Mouse (Mus musculus): ENCODE results near the gene Lmln.
"Not testable (repeated sequence)": the region's sequence is repeated elsewhere in the genome, so short reads cannot be mapped to it uniquely, and the experiment has no call there.

The Lmln gene

DNA sequence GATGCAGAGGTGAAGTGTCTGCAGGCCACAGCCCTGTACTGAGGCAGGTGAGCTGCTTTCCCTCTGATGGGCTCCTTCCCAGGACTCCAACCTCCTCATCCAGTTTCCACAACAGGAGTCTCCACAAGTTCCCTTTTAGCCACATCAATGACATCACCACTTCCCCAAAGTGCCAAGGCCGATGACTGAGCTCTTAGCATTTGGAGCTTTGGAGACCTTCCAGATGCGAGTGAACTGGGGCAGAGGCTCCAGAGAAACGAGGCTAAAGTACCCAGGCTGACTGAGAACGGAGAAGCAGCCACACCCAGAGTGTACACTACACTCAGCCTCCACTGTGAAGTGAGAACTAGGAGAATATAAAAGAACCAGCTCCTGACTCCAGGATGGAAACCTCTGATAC is 68.4 kb downstream of the Lmln start:
- in situ Hi-C loops (cut with MboI, MseI), result loop anchor here (10.0 kb wide), 2 partner anchors 586 to 1134 kb away; no protein-coding TSS in a partner anchor

DNA sequence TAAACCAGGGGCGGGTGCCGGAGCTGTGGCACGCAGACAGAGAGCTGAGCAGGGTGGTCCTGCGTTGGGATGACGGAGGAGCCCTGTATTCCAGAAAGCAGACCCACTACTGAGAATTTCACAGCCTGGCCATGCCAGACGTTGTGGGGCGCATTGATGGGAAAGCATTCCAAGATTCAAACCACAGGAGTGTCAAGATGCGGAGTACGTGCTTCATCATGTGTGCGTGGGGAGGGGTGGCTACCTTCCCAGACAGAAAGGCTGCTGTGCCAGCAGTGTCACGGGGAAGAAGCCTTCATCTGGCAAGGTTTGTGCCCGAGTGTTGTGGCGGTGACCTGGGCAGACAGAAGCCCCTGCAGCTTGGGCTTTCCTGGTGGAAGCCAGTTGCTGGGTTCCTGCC is 70.9 kb downstream of the Lmln start:
- in situ Hi-C loops (cut with MboI, MseI), result loop anchor here (10.0 kb wide), 2 partner anchors 588 to 1132 kb away; no protein-coding TSS in a partner anchor

DNA sequence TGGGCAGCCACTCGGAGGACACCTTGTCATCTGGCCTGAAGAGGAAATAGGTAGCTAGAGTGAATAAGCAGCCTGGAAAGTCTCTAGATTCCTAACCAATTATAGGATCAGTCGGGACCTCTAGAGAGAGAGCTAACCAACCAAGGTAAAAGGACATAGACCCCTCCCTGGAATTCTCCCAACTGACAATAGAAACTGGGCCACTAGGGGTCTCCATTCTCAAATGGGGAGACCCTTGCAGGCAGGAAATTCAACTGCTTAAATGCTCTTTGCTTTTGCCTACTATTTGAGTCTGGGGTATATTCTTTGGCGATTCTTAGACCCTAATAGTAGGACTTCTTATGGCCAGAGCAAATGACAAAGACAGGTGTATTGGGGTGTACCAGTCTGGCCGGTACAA is 72.8 kb downstream of the Lmln start:
- in situ Hi-C loops (cut with MboI, MseI), result loop anchor here (10.0 kb wide), 2 partner anchors 590 to 1130 kb away; no protein-coding TSS in a partner anchor

DNA sequence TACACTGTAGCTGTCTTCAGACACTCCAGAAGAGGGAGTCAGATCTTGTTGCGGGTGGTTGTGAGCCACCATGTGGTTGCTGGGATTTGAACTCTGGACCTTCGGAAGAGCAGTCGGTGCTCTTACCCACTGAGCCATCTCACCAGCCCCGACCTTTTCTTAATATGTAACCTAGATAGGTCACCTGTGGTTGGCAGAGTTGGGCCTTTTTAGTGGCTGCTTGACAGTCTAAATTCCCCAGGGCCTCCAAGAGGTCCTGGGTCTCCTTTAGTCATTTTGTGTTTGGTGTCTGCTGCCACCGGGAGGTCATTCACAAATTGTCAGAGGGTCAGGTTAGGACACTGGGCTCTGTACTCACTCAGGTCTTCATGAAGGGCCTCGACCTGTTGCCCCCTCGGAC is 76.7 kb downstream of the Lmln start:
- in situ Hi-C loops (cut with MboI, MseI), result loop anchor here (10.0 kb wide), 2 partner anchors 594 to 1126 kb away; no protein-coding TSS in a partner anchor

DNA sequence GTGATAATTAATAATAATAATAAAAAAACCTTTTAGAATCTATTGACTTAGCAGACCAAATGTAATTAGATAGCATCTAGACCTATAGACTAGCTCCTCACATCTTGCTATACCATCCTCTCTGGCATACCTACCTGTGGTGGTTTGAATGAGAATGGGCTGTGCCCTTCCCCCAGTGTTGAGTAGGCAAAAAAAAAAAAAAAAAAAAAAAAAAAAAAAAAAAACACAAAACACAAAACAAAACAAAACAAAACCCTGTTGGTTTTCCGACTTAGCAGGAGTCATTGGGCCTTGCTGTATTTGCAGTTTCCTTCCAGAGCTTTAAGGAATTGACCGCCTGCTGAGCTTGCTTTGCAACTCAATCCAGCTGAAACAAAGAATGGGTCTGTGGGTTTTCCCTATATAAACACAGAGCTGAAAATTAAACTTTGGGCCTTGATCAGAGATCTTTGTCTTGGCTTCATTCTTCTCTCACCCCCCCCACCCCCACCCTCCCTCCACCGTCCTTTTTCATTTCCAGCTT is 79.5 kb downstream of the Lmln start:
- in situ Hi-C loops (cut with MboI, MseI), result no loop called here

DNA sequence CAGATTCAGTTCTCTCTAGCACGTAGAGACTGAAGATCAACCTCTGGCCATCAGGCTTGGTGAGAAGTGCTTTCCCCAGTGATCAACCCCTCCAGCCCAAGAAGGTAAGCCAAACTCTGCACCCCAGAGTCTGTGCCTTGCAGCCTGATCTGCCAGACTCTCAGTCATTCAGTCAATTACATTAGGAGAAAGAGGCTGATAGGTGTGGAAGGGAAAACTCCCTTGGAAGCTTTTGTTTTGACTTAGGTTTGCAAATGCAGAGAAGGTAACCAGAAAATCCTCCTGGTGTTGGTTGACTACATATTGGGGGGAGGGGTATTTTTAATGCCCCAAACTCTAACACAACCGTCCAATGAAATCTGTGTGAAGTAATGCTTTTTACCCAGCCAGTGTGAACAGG is 81.1 kb downstream of the Lmln start:
- in situ Hi-C loops (cut with MboI, MseI), result no loop called here

DNA sequence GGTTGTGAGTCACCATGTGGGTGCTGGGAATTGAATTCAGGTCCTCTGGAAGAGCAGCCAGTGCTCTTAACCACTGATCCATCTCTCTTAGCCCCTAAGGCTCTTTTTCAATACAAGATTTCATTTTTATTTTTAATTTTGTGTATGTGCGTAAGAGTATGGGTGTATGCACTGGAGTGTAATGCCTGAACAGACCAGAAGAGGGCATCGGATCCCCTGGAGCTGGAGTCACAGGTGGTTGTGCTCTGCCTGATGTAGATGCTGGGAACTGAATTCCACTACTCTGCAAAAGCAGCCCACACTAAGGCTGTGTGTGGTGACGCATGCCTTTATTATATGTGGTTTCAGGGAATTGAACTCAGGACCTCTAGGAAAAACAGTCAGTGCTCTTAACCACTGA is 83.9 kb downstream of the Lmln start:
- in situ Hi-C loops (cut with MboI, MseI), result no loop called here

DNA sequence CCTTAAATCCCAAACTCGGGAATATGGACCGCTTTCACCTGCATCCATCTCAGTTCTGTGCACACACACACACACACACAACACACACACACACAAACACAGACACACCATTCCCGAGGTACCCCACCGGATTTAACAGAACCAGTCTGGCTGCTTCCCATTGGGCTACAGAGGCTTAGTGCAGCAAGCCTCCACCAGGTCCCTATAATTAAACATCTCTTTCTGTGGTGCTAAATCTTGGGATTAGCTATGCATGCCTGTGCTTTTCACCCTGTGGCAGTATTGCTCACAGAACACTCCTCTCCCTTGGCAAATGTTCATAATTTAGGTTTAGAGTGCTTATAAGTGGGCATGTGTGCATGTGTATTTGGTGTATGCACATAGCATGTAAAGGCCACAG is 85.8 kb downstream of the Lmln start:
- in situ Hi-C loops (cut with MboI, MseI), result no loop called here

DNA sequence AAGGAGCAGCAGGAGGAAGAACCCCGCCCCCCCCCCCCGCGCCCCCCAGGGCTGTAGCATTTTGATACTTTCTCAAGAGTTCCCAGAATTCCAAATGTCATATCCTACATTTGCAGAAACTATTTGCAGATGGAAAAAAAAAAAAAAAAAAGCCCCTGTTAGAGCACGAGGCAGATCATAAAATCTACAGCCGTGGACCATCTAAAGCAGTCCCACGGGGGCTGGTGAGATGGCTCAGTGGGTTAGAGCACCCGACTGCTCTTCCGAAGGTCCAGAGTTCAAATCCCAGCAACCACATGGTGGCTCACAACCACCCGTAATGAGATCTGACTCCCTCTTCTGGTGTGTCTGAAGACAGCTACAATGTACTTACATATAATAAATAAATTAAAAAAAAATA is 88.6 kb downstream of the Lmln start:
- in situ Hi-C loops (cut with MboI, MseI), result not testable (repeated sequence)

DNA sequence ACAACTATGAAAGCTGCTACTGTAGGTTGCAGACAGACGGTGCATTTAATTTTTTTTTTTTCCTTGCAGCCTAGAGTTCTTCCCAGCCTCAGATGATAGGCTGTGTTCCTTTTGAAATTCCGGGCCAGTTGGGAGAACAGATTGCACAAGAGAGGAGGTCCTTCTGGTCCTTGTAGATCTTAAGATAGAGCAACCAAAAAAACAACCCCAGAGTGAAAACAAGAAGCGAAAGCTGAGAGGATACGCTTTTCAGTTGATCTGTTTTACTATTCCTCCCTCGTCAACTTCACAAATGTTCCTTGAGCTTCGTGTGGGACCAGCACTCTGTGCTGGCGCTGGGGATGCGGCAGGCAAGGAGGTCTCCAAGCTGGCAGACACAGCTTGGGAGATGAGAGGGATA is 89.2 kb downstream of the Lmln start:
- in situ Hi-C loops (cut with MboI, MseI), result no loop called here

DNA sequence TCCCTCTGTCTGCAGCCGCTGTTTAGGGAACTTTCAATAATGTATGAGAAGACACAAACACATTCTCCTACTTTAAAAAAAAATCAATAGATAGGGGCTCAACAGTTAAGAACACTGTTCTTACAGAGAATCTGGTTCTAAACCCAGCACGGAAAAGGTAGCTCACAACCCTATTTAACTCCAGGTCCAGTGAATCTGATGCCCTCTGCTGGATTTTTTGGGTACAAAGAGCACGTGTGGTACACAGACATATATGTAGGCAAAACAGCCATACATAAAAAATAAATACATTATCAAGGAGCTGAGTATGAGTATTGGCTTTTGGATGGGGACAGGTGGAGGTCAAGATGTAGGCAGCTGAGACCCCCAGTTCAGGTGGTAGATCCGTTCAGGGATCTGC is 92.7 kb downstream of the Lmln start:
- in situ Hi-C loops (cut with MboI, MseI), result loop anchor here in 1 of 2 experiments (5.0 kb wide), 1 partner anchor 133 kb away; no protein-coding TSS in a partner anchor

DNA sequence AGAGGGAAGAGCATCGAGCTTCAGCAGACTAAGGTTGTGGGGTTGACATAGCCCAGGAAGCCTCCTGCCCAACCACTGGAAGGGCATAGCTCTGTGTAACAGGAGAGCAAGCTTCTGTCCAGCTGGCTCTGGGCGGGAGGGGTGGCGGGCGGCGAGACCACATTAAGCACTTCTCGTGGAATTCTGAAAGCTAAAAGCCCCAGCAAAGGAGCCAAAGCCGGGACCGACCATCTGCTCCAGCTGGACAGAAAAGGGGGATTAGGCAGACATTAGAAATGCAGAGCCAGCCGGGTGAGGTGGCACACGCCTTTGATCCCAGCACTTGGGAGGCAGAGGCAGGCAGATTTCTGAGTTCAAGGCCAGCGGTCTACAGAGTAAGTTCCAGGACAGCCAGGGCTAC is 95.7 kb downstream of the Lmln start:
- in situ Hi-C loops (cut with MboI, MseI), result loop anchor here in 1 of 2 experiments (5.0 kb wide), 1 partner anchor 136 kb away; no protein-coding TSS in a partner anchor

DNA sequence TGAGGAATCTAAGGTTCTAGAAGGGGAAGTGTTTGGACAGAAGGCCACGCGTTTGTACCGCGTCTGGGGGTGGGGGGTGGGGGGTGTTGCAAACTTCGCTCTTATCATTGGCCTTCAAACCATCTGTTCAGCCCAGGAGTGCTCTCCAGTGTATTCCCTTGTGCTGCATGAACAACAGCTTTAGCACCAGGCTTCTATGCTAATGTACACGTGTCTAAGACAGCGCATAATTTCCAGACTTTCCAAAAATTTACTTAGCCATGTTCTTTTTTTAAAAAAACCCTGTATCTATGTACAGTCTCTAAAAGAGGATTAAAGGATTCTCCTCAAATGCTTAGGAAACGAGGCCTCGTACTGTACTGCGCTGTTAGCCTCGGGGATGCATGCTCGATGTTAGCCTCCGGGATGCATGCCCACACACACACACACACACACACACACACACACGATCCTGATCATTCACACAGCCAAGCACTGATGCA is 96.3 kb downstream of the Lmln start:
- in situ Hi-C loops (cut with MboI, MseI), result loop anchor here in 1 of 2 experiments (5.0 kb wide), 1 partner anchor 136 kb away; no protein-coding TSS in a partner anchor

DNA sequence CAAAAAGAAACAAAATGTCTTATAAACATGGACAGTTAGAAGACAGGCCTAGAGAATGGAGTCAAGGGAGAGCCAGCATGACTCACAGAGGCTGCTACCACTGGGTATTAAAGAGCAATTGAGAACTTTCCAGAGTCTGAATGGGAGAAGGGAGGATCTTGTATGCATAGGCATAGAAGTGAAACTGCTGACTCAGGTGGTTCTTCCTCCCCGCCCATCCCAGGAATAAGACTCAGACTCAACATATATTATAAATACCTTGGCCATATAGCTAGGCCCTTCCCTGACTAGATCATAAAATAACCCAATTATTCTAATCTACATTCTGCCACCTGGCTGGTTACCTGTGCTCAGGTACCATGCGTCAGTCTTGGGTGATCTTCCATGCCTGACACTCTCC is 97.0 kb downstream of the Lmln start:
- in situ Hi-C loops (cut with MboI, MseI), result loop anchor here in 1 of 2 experiments (5.0 kb wide), 1 partner anchor 137 kb away; no protein-coding TSS in a partner anchor

DNA sequence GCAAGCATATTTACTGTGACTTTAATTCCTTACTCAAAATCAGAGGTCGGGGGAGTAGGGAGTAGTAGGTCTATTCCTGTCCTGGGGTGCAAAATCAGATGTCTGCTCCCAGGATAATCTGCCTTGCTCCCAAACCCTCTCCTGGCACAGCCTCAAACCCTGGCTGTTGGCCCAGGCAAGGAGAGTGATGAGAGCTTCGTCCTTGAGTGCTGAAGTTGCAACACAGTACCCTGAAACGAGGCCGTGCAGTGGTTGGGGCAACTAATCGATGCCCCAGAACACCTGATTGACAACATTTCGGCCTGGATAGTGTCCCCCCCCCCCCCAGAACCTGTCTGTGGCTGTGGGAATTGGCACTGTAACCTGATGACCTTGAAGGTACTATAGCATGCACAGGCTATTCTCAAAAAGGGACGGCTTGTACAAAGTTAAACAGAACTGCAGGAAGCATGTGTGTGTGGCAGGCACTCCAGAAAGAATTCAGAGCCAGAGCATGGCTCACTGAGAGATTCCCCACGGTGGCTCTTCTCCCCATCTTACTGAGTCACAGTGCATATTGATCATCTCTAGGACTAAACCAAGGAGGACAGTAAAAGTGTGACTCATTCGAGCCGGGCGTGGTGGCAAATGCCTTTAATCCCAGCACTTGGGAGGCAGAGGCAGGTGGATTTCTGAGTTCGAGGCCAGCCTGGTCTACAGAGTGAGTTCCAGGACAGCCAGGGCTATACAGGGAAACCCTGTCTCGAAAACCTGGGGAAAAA is 101.2 kb downstream of the Lmln start:
- in situ Hi-C loops (cut with MboI, MseI), result no loop called here

DNA sequence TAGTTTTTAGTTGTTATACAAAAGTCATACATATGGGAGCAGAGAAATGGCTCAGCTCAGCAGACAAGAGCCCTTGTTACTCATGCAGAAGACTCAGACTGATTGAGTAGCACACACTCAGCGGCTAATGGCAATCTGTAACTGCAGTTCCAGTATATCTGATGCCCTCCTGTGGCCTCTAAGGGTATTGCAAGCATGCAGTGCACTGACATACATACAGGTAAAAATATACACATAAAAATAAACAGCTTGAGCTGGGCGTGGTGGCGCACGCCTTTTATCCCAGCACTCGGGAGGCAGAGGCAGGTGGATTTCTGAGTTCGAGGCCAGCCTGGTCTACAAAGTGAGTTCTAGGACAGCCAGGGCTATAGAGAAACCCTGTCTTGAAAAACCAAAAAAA is 104.0 kb downstream of the Lmln start:
- in situ Hi-C loops (cut with MboI, MseI), result not testable (repeated sequence)

DNA sequence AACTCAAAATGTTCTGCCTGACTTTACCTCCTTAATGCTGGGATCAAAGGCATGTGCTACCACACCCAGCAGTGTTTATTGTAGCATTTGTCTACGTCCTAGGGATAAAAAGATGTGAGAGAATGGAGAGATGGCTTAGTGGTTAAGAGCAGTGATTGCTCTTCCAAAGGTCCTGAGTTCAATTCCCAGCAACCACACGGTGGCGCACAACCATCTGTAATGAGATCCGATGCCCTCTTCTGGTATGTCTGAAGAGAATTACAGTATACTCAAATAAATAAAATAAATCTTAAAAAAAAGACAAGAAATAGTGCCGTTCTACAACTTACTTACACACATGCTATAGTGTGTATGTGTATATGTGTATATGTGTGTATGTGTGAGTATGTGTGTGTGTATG is 105.2 kb downstream of the Lmln start:
- in situ Hi-C loops (cut with MboI, MseI), result no loop called here

DNA sequence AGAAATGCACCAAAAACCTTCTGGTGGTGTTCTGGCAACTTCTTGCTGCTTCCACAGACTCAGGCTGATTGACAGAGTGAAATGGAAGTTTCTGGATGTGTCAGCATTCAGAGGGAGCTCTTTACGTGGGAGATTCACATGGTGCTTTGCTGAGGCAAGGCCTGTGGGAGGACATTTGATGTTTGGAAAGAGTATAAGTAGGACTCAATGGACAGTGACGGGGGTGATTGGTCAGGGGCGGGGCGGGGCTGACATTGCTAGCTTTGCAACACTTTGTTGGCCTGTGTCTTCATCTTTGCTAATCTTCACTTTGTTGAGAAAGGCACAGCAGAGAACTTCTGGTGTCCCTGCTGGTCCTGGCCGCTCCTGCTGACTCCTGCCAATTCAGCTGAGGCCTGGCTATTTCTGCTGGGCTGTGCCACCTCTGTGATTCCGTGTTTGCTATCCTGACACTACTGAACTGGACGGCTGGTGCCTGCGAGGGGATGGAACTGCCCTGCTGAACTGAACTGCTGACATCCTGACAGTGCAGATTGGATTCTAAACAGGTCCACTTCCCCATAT is 107.2 kb downstream of the Lmln start:
- in situ Hi-C loops (cut with MboI, MseI), result no loop called here

DNA sequence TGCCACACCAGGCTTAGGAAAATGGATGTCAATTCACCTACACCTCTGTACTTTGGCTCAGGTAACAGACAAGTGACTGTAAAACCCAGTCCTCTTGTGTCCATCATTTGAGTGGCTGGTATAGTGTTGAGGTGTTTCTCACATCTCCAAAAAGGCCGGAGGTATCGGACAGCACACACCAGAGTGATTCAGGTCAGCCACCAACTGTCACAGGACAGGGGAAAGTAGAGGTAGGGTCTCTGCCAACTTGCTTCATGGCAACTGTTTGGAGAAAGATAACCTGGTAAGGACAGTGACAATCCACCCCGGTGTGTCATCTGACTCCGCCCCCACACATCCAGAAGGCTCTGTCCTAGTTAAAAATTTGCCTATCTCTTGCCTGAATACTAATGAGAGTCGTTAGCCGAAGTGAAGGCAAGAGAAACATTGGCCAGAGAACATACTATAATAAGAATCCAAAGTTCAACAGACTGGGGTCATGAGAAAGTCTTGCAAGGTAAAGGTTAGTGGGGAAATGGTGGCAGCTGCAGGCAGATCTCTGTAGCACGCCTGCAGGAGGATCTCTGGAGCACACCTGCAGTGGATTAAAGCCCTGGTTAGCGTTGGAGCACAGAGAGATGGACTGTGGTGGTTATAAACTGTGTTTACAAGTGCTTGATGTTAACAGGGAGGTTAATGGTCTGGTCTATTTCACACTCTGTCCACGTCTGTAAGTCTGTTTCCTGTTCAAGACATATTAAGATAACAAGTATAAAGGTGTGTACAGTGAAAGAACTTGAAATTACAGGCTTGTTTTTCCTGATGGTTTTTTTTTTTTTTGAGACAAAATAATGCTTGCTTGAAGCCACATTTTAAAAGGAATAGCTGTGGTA is 108.6 kb downstream of the Lmln start:
- in situ Hi-C loops (cut with MboI, MseI), result no loop called here

DNA sequence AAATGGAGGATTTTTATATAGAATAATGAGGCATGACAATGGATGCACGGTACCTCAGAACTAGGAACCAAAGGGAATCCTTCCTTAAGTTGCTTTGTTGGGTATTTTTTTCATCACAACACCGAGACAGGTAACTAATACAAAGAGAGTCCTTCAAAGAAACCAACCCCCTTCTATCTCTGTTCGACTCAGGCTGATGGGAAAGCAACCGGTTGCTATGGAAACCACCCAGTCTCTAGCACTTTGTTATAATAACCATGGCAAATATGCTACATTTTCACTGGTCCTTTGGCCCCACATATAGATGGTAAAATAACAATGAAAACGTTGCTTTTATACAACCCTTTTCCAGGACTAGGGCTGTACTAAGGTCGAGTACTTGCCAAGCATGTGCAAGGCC is 109.5 kb downstream of the Lmln start:
- in situ Hi-C loops (cut with MboI, MseI), result no loop called here

DNA sequence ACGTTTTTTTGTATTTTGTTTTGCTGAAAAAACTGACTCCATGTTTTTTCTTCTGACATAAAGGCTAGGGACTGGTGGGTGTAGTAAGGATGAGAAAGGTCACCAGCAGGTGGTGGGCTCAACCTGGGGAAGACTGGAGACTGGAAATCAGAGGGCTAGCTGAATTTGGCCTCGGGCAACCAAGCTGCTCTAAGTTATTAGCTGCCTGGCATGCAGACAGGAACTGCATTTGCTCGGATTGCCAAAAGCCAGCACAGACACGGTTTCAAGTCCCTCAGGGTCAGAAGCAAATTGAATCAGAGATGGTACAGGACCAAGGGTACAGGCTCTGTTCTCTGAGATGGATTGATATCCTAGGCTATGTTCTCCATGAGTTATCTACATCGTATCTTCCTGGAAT is 110.8 kb downstream of the Lmln start:
- in situ Hi-C loops (cut with MboI, MseI), result no loop called here

DNA sequence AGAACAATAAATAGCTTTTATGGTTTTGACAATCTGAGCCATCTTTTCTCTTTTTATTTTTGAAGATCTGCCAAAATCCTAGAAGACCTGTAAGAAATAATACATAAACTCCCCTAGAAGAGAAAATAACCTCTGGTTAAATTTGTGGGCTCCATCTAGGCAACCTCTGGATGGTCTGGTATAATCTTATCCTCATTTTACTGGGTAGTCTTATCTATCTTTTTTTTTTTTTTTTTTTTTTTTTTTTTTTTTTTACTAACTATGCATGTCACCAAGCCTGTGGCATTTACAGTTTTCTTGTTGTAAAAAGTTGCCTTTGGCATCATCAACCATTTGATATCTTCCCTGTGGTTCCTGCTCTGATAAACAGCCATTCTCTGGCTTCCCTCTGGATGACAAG is 112.4 kb downstream of the Lmln start:
- in situ Hi-C loops (cut with MboI, MseI), result no loop called here

Measured in T-helper 17 cell (primary cell).